Mouse (Mus musculus) C2C12 (cell line): ENCODE data around the gene Nap1l5. TPM values are rescaled to one million over a fixed set of nuclear protein-coding genes. Genes with fewer than 3 reads are reported as not detected.

ENCODE experiments used
- H3K27me3 ChIP-seq: one replicate; pipeline ENCODE4 v1.6.1; 2011; ENCODE audit not compliant: control insufficient read depth, insufficient read depth, insufficient read length
- H3K36me3 ChIP-seq: one replicate; pipeline ENCODE4 v1.6.1; 2011; ENCODE audit not compliant: control insufficient read depth, insufficient read depth
- H3K4me3 ChIP-seq: one replicate; pipeline ENCODE4 v1.5.1; 2011; ENCODE audit warnings: mild to moderate bottlenecking, control low read depth; ENCODE audit not compliant: poor library complexity, insufficient read depth, severe bottlenecking
- H3K79me2 ChIP-seq: one replicate; pipeline ENCODE4 v1.6.1; 2011; ENCODE audit not compliant: control insufficient read depth, insufficient read depth
- H3K79me3 ChIP-seq: one replicate; pipeline ENCODE4 v1.6.1; 2011; ENCODE audit warnings: low read depth, control low read depth
- H3ac ChIP-seq: one replicate; pipeline ENCODE3; 2011; ENCODE audit warnings: low read depth; ENCODE audit not compliant: control insufficient read depth, insufficient read length
- CEBPB ChIP-seq: IDR thresholded peaks from one replicate; pipeline ENCODE4 v1.6.1; 2011; ENCODE audit warnings: low read depth, mild to moderate bottlenecking, control low read depth, moderate library complexity
- CTCF ChIP-seq: IDR thresholded peaks from one replicate; pipeline ENCODE4 v1.5.1; 2011; ENCODE audit not compliant: control insufficient read depth, insufficient read depth, insufficient read length
- FOSL1 ChIP-seq: IDR thresholded peaks from one replicate; pipeline ENCODE4 v1.8.0; 2011; ENCODE audit warnings: mild to moderate bottlenecking, low read length; ENCODE audit not compliant: poor library complexity, insufficient read depth, severe bottlenecking
- MAX ChIP-seq: IDR thresholded peaks from one replicate; pipeline ENCODE4 v1.6.1; 2011; ENCODE audit warnings: mild to moderate bottlenecking, control low read depth
- MYOD1 ChIP-seq: IDR thresholded peaks from one replicate; pipeline ENCODE4 v1.6.1; 2011; ENCODE audit warnings: low read depth; ENCODE audit not compliant: control insufficient read depth, insufficient read length
- MYOG ChIP-seq: IDR thresholded peaks from one replicate; pipeline ENCODE4 v1.6.1; 2011; ENCODE audit not compliant: control insufficient read depth, insufficient read length; ENCODE audit errors: extremely low read depth
- USF1 ChIP-seq: IDR thresholded peaks from one replicate; pipeline ENCODE4 v1.6.1; 2011; ENCODE audit warnings: low read depth, mild to moderate bottlenecking, control low read depth, moderate library complexity
- polyA plus RNA-seq: library from polyadenylated mRNA; unstranded; fragments of >200 nt; fragmentation: generic; extraction: Trizol; gene quantifications from one replicate; pipeline ENCODE4 v1.2.1, GENCODE M21; 2012; ENCODE audit warnings: missing spikeins

The Nap1l5 gene
- polyA plus RNA-seq, 1 experiment: 0.04 TPM

DNA sequence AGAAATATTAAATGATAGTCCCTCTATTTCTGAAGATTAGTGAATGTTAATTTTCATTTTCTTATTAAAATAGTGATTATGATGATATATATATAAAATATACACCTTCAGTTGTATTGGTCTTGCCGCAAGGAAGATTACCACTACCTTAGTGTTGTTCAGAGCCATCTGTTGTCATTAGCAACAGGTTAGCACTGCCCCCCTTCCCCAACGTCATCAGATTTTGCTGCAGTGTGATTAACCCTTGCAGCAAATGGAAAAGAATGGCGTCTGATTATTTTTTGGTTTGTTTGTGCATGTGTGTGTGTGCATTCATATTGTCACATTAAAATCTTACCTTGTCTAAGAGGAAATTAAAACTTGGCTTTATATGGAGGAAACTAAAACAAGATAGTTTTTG lies 2.3 kb downstream of the Nap1l5 start:
- Histone ChIP-seq H3K27me3 (no peaks in the 10 kb centered on the region), H3K79me2 (no peaks in the 10 kb centered on the region), H3K4me3 (no peak overlapping the region), H3ac (no peak overlapping the region), H3K79me3 (no peaks in the 10 kb centered on the region), H3K36me3 (no peaks in the 10 kb centered on the region)
- TF ChIP-seq MYOD1: no peak
- no peak for TF ChIP-seq FOSL1
- TF ChIP-seq CEBPB: no peak
- TF ChIP-seq CTCF: no peak
- TF ChIP-seq USF1: no peak
- no peak for TF ChIP-seq MAX
- no peak for TF ChIP-seq MYOG

DNA sequence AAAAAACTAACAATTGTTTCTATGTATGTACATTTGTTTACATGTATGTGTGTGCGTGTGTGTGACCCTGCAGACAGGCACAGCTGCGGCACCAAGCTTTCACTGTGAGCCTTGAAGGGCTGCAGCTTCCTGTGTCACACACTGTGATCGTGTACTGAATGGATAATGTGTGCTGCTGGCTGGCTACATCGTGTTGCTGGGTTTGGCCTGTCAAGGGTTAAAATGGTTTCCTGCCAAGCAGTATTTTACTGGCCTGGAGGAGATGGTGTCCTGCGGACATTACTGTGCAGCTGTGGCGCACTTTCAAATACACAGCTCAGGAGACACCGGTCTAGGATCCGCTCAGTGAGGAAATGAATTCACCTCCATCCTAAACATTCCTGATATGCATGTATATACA lies 3.7 kb downstream of the Nap1l5 start:
- Histone ChIP-seq H3ac (no peak overlapping the region), H3K36me3 (no peaks in the 10 kb centered on the region), H3K27me3 (no peaks in the 10 kb centered on the region), H3K4me3 (no peak overlapping the region), H3K79me2 (no peaks in the 10 kb centered on the region), H3K79me3 (no peaks in the 10 kb centered on the region)
- TF ChIP-seq FOSL1 (no peak), CEBPB (no peak), USF1 (no peak), MYOD1 (no peak), CTCF (no peak), MAX (no peak), MYOG (no peak)

DNA sequence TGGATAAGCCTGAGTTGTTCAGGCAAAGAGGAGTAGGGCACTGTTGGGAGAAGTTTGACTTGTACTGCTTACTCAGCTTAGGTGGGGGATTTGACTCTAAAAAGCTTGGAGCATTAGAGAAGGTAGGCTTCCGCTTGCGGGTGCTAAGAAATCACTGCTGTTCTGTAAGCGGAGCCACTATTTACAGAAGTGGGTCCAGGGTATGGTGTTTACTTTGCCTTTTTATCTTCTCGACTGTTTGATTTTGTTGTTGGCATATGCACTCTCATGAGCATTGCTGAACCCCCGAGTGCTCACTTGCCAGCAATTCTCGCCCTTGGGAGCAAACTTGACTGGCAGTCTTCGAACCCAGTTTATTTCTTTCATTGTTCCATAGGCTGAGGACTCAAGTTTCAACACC lies 6.3 kb downstream of the Nap1l5 start:
- TF ChIP-seq MYOG: no peak
- no peak for TF ChIP-seq CTCF
- no peak for TF ChIP-seq MYOD1
- no peak for TF ChIP-seq MAX
- TF ChIP-seq USF1: no peak
- TF ChIP-seq FOSL1: no peak
- TF ChIP-seq CEBPB: no peak
- H3K79me2 ChIP-seq: no peaks in the 10 kb centered on the region
- H3K27me3 ChIP-seq: no peaks in the 10 kb centered on the region
- H3ac ChIP-seq: no peak overlapping the region
- no peaks in the 10 kb centered on the region for H3K79me3 ChIP-seq
- no peak overlapping the region for H3K4me3 ChIP-seq
- peaks cover 17% of the 10 kb centered on the region for H3K36me3 ChIP-seq

DNA sequence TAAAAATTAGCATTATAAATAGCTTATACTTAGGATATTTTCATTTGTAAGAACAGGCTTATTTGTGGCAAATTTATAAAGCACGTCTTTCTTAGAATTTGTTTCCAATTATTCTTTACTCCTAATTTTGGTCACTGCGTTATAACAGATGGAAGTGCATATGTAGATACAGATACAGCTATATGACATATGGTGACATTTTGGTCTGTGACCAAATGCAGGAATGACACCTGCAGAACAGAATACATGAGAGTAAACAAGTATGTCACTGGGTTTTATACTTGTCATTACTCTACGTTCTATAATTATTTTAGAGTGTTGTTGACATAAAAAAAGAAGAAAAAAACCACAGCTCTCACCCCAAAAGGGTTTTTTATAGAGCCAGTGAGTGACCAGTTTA lies 7.8 kb downstream of the Nap1l5 start:
- Histone ChIP-seq H3K79me3 (no peaks in the 10 kb centered on the region), H3K36me3 (peaks cover 22% of the 10 kb centered on the region), H3K4me3 (no peak overlapping the region)

DNA sequence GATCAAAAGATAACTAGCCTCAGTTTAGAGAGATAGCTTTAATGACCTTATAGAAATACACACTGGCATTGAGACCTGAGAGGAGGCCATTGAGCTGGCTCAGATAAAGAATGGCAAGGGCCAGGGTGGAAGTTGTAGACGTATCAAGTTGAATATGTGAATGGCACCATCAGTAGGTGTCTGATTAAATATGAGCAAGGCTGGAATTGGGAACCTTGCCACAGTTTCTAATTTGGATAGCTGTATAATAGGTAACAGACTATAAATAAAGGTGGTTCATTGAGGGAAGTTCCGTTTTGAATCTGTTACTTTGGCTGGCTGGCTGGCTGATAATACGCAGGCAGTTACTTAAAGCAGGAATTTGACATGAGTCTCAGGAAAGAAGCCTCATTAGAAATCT lies 10.2 kb downstream of the Nap1l5 start:
- no peak overlapping the region for H3K4me3 ChIP-seq
- TF ChIP-seq CTCF (no peak), MAX (no peak), MYOG (no peak), USF1 (no peak), CEBPB (no peak), FOSL1 (no peak), MYOD1 (no peak)
- H3K79me3 ChIP-seq: no peaks in the 10 kb centered on the region
- H3K79me2 ChIP-seq: no peaks in the 10 kb centered on the region
- H3ac ChIP-seq: no peak overlapping the region
- H3K27me3 ChIP-seq: no peaks in the 10 kb centered on the region
- H3K36me3 ChIP-seq: peaks cover 31% of the 10 kb centered on the region

More for the DNA sequence above, 7.8 kb downstream of the Nap1l5 start:
- TF ChIP-seq MYOG (no peak), FOSL1 (no peak), USF1 (no peak), CTCF (no peak), MYOD1 (no peak), MAX (no peak), CEBPB (no peak)
- H3ac ChIP-seq: no peak overlapping the region
- no peaks in the 10 kb centered on the region for H3K27me3 ChIP-seq
- H3K79me2 ChIP-seq: no peaks in the 10 kb centered on the region

DNA sequence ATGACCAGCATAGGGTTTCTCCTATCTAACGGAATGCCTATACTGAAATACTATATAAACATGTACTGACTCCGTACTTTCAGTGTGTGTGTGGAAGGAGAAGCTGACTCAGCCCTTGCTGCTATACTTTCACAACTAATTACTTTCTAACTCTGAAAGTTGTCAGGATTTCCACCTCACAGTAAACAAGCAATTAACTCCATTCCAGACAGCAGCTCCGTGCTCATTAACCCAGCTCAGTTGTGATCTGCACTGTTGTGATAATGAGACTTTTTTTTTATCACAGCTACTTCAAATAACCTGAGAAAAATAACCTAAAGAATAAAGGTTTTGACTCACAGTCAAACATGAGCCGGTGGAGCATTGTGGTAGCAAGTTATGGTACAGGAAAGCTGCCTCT lies 11.9 kb downstream of the Nap1l5 start:
- Histone ChIP-seq H3K4me3 (no peak overlapping the region), H3K79me2 (no peaks in the 10 kb centered on the region), H3K27me3 (no peaks in the 10 kb centered on the region), H3K36me3 (peaks cover 33% of the 10 kb centered on the region), H3K79me3 (no peaks in the 10 kb centered on the region), H3ac (no peak overlapping the region)
- no peak for TF ChIP-seq MAX
- no peak for TF ChIP-seq MYOG
- no peak for TF ChIP-seq CTCF
- no peak for TF ChIP-seq MYOD1
- no peak for TF ChIP-seq USF1
- no peak for TF ChIP-seq FOSL1
- TF ChIP-seq CEBPB: no peak
